Mouse (Mus musculus) brain, embryonic 18.5 days (tissue): ENCODE measurements around the gene Plbd1.
A peak's percentile ranks its signal among the peaks of the same experiment; 100 is the strongest.

Experiments used
- DNase-seq: peaks from one replicate; pipeline ENCODE4 v3.0.0-alpha.2; 2012; ENCODE audit warnings: low read depth, low spot score

Gene Plbd1

GRCm38 (mm10) chr6:136653331-136653730 is 8.4 kb downstream of the Plbd1 start:
- DNase-seq: no peak

DNA sequence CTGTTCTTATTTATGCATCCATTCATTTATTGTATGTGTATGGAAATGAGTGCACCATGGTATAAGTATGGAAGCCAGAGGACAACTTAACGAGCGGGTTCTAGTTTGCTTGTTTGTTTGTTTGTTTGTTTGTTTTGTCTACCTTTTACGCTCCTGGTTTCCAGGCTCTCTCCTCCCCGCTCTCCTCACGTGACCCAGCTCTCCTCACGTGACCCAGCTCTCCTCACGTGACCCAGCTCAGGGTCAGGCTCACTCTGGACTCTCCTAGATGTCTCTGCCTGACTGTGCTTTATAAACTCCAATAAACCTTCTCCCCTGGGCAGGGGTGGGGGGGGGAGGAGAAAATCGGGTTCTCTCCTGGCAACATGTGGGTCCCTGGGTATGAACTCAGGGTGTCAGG is 11.1 kb downstream of the Plbd1 start:
- no peak for DNase-seq

DNA sequence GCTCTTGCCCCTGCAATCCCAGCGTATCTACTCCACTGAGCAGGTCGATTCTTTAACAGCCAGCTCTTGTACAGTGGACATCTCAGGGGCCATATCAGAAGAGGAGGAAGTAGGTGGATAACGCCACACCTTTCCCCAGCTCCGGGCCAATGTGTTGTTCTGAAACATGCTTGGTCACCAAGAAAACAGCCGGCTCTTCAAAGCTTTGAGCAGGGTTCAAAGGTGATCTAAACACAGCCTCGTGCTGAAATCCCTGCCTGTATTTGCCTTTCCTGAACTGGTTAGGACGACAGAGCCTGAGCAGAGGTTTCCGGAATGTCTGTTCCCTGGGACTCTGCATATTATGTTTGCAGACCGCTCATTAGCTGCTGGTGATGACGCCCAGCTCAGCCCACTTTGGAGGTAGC is 14.3 kb downstream of the Plbd1 start:
- no peak for DNase-seq

- DNase-seq: no peak
These were observed 15.5 kb downstream of the Plbd1 start for GRCm38 (mm10) chr6:136646207-136646606.

- no peak for DNase-seq
These were observed 16.0 kb downstream of the Plbd1 start for GRCm38 (mm10) chr6:136645754-136646153.

- no peak for DNase-seq
These were observed 17.6 kb downstream of the Plbd1 start for GRCm38 (mm10) chr6:136644171-136644570.

- DNase-seq: no peak
These were observed 26.7 kb downstream of the Plbd1 start for GRCm38 (mm10) chr6:136634982-136635381.

- no peak for DNase-seq
These were observed 28.0 kb downstream of the Plbd1 start for GRCm38 (mm10) chr6:136633719-136634118.

DNA sequence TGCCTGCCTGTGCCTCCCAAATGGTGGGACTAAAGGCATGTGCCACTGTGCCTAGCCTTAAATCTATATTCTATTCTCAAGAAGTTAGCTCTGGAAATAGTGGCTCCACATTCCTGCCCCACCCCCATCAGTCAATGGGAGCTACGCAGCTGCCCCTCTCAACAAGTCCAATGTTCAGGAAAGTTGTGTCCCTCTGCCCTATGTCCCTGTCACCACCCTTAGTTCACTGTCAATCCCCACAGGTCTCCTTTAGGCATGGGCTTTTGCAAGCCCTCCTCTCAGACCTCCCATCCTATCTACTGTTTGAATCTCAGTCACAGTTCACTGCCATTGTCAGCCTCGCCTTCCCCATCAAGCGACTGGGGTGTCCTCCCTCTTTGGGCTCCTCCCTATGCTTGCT is 28.6 kb downstream of the Plbd1 start:
- no peak for DNase-seq

- no peak for DNase-seq
These were observed 29.7 kb downstream of the Plbd1 start for GRCm38 (mm10) chr6:136631945-136632534.

DNA sequence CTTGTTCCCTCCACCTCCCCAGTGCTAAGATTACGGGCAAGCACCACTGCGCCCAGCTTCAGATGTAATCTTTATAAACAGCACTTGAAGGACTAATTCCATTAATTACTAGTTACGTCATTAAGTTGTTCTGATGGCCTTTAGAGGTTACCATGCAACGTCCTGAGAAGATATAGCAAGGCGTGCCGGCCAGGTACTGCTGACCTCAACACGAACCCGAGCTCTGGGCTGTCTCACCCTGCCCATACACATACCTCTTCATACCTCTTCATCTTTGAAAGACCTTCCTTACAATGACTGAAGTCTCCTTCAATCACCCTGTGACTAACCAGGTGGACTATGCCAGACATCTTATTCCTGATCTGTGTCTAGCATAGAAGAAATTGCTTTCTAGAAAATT is 30.2 kb downstream of the Plbd1 start:
- DNase-seq: no peak

GRCm38 (mm10) chr6:136629639-136630038 is 32.1 kb downstream of the Plbd1 start:
- no peak for DNase-seq

DNA sequence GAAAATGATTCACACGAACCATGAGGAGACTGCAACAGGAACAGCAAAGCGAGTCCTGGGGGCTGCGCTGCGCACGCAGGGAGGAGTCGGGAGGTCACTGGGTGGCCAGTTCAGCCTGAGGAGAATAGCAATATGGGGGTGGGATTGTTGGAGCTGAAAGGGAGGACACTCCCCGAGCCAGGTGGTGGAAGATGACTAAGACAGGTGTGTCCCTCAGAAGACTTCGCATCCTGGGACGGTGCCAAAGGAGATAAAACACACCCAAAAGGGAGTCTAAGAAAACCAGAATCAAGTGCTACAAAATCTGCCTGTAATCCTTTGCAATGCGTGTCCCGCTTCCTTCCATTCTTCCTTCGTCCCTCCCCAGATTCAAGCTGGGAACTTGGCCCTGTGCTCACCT is 36.3 kb downstream of the Plbd1 start:
- no peak for DNase-seq

- peak; percentile 40 for DNase-seq
These were observed 41.2 kb downstream of the Plbd1 start for GRCm38 (mm10) chr6:136620361-136621139.

- DNase-seq: no peak
These were observed 47.6 kb downstream of the Plbd1 start for GRCm38 (mm10) chr6:136614156-136614555.

- DNase-seq: no peak
These were observed 49.4 kb downstream of the Plbd1 start for GRCm38 (mm10) chr6:136612312-136612711.

- no peak for DNase-seq
These were observed 50.1 kb downstream of the Plbd1 start for GRCm38 (mm10) chr6:136611351-136612215.

- DNase-seq: no peak
These were observed 59.1 kb downstream of the Plbd1 start for GRCm38 (mm10) chr6:136602601-136603000.

DNA sequence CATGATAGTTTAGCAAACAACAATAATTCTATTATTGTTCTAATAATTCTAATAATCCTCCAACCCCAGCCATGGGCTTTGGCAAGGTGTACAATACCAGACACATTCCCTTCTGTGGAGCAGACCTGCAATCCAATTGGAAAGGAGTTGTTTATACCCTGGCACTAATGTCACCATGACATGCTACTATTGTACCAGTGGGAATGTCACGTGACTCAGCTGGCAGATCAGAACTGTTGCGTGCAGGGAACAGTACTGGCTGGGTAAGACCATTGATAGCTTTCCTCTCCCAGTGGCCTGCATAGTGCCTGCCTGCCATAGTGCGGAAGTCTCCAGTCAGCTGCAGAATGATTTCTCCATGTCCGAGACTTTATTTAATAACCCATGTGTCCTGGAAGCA is 67.2 kb downstream of the Plbd1 start:
- DNase-seq: no peak

GRCm38 (mm10) chr6:136590739-136591138 is 71.0 kb downstream of the Plbd1 start:
- no peak for DNase-seq

GRCm38 (mm10) chr6:136566002-136566401 is 95.7 kb downstream of the Plbd1 start:
- no peak for DNase-seq
